Mouse (Mus musculus) ES-Bruce4 (cell line): Measurements from ENCODE around the gene Zfp809. TPM values are rescaled to one million over a fixed set of nuclear protein-coding genes. Genes with fewer than 3 reads are reported as not detected.
A peak's percentile ranks its signal among the peaks of the same experiment; 100 is the strongest.

ENCODE experiments used
- H3K27ac ChIP-seq: 2 replicates; pipeline ENCODE4 v1.5.1; 2012; ENCODE audit warnings: low read length, inconsistent platforms; ENCODE audit not compliant: insufficient read depth
- H3K27me3 ChIP-seq: 2 replicates; pipeline ENCODE4 v1.6.1; 2012; ENCODE audit warnings: mild to moderate bottlenecking, low read length, inconsistent platforms; ENCODE audit not compliant: control insufficient read depth, poor library complexity, insufficient read depth, severe bottlenecking
- H3K36me3 ChIP-seq: 2 replicates; pipeline ENCODE4 v1.6.1; 2012; ENCODE audit warnings: inconsistent platforms, mild to moderate bottlenecking, low read length, moderate library complexity; ENCODE audit not compliant: control insufficient read depth, poor library complexity, insufficient read depth, severe bottlenecking
- H3K4me1 ChIP-seq: one replicate; pipeline ENCODE4 v1.8.1; 2011; ENCODE audit warnings: low read length; ENCODE audit not compliant: control insufficient read depth, insufficient read depth
- H3K4me3 ChIP-seq: 2 replicates; pipeline ENCODE4 v1.5.1; 2011; ENCODE audit warnings: low read depth, mild to moderate bottlenecking, low read length
- H3K9ac ChIP-seq: 2 replicates; pipeline ENCODE4 v1.6.1; 2012; ENCODE audit warnings: low read depth, mild to moderate bottlenecking, inconsistent platforms; ENCODE audit not compliant: poor library complexity, severe bottlenecking
- H3K9me3 ChIP-seq: replicated peaks from 2 replicates; pipeline ENCODE4 v1.6.1; 2012; ENCODE audit warnings: mild to moderate bottlenecking, low read length, inconsistent platforms; ENCODE audit not compliant: control insufficient read depth, poor library complexity, insufficient read depth, severe bottlenecking
- CTCF ChIP-seq: IDR thresholded peaks from one replicate; pipeline ENCODE4 v1.8.1; 2011; ENCODE audit warnings: low read depth, low read length
- EP300 ChIP-seq: IDR thresholded peaks from 2 replicates; pipeline ENCODE4 v1.6.1; 2011; ENCODE audit warnings: low read depth, low read length; ENCODE audit not compliant: insufficient read depth
- POLR2A ChIP-seq: IDR thresholded peaks from one replicate; pipeline ENCODE4 v1.8.1; 2011; ENCODE audit warnings: low read length; ENCODE audit not compliant: insufficient read depth
- polyA plus RNA-seq: library from polyadenylated mRNA; stranded (reverse); fragments of >200 nt; gene quantifications from 2 replicates; pipeline ENCODE4 v1.2.4, GENCODE M21; 2011; ENCODE audit warnings: low read depth; ENCODE audit not compliant: missing spikeins, insufficient read depth, insufficient read length

The Zfp809 gene
- polyA plus RNA-seq, 1 experiment, result 41.6 TPM

DNA sequence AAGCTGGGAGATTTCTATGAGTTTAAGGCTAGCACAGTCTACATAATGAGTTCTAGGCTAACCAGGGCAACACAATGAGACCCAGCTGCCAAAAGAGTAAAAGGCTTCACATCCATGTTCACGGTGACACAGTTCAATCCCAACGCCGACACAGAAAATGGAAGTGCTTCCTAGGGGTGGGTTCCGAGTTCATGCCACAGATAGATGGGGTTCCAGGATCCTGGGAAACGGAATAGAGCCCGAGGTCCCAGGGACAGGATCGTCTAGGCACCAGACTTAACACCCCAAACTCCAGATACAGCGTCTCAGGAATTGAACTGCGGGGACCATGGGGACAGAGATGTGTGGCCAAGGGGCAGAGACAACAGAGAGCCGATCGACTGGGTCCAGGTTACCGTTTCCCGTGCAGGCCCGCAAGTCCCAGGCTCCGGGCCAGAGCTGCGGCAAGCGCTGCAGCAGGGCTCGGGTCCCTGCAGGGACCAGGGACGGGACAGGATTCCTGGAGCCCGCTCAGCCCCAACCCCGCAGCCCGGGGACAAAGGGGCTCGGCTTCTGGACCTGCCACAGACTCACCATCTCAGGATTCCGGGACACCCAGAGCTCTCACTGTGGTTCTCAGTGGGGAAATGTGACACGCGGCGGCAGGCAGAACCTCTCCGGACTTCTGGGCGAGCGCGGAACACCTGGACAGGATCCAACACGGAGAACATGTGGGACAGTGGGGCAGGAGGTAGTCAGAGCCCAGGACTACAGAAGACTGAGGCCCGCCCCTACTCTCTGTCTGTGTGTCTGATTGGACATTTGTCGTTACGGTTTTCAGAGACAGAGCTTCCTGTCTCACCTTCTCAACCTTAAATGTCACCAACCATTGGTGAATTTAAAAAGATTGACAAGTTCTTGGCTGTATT is 33.9 kb downstream of the Zfp809 start, which contains the start of gene Zfp599:
Zfp599 (minus strand) TSS at position 712 of the 908 bp plus-strand sequence.
- H3K9me3 ChIP-seq, result no peaks in the 10 kb centered on the region
- TF ChIP-seq CTCF (no peak), POLR2A (peak; percentile 91)
- H3K4me1 ChIP-seq, result no peaks in the 10 kb centered on the region
- H3K9ac ChIP-seq, result peak within 1 kb of the TSS; percentile 90
- H3K36me3 ChIP-seq, result peaks cover 25% of the 10 kb centered on the region
- H3K4me3 ChIP-seq, result peak within 1 kb of the TSS; percentile 86
- H3K27me3 ChIP-seq, result no peaks in the 10 kb centered on the region
- no peak within 1 kb of the TSS for H3K27ac ChIP-seq

- Histone ChIP-seq H3K9me3 (no peaks in the 10 kb centered on the region), H3K4me3 (peak overlapping the region; percentile 22; the same call in 1 of the 2 replicates), H3K27ac (no peak overlapping the region), H3K36me3 (peaks cover 24% of the 10 kb centered on the region), H3K4me1 (no peaks in the 10 kb centered on the region), H3K27me3 (no peaks in the 10 kb centered on the region), H3K9ac (peak overlapping the region; percentile 90)
- TF ChIP-seq POLR2A (no peak), EP300 (no peak), CTCF (no peak)
Measured at GRCm38 (mm10) chr9:22260092-22260422, 34.5 kb downstream of the Zfp809 start.

- H3K36me3 ChIP-seq, result peaks cover 11% of the 10 kb centered on the region
- no peaks in the 10 kb centered on the region for H3K4me1 ChIP-seq
- H3K9me3 ChIP-seq, result no peaks in the 10 kb centered on the region
- no peak overlapping the region for H3K9ac ChIP-seq
- no peaks in the 10 kb centered on the region for H3K27me3 ChIP-seq
- H3K4me3 ChIP-seq, result no peak overlapping the region
- H3K27ac ChIP-seq, result no peak overlapping the region
- no peak for TF ChIP-seq EP300
- no peak for TF ChIP-seq POLR2A
- TF ChIP-seq CTCF, result no peak
Measured at GRCm38 (mm10) chr9:22261594-22261993, 36.1 kb downstream of the Zfp809 start.

DNA sequence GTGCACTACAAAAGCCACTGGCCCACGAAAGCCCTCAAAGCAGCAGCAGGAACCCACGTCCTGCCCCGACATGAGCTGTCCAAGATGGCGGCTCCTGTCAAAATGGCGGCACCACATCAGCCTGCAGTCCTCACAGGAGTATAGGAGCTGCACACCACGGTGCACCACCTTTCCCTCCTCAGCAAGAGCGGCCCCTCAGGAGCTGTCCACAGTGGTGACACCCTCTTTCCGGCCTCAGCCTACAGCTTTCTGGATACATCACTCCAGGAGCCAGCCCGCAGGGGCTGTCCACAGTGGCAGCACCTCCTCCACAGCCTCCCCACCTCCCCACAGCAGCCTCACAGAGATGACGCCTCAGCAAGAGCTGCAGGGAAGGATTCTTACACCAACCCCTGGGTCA is 37.1 kb downstream of the Zfp809 start:
- Histone ChIP-seq H3K27ac (no peak overlapping the region), H3K36me3 (peaks cover 3% of the 10 kb centered on the region; the same call in 1 of the 2 replicates), H3K4me1 (no peaks in the 10 kb centered on the region), H3K27me3 (no peaks in the 10 kb centered on the region), H3K4me3 (no peak overlapping the region), H3K9me3 (no peaks in the 10 kb centered on the region; the same call in 1 of the 2 replicates), H3K9ac (no peak overlapping the region)
- TF ChIP-seq POLR2A (no peak), EP300 (no peak), CTCF (no peak)

- Histone ChIP-seq H3K36me3 (no peaks in the 10 kb centered on the region), H3K27me3 (no peaks in the 10 kb centered on the region), H3K4me3 (no peak overlapping the region), H3K27ac (no peak overlapping the region), H3K4me1 (no peaks in the 10 kb centered on the region), H3K9ac (no peak overlapping the region), H3K9me3 (no peaks in the 10 kb centered on the region; the same call in 1 of the 2 replicates)
- TF ChIP-seq CTCF, result no peak
- TF ChIP-seq POLR2A, result no peak
- TF ChIP-seq EP300, result no peak
Measured at GRCm38 (mm10) chr9:22268886-22269285, 43.4 kb downstream of the Zfp809 start.

- no peak overlapping the region for H3K9ac ChIP-seq
- H3K36me3 ChIP-seq, result peaks cover 10% of the 10 kb centered on the region
- no peaks in the 10 kb centered on the region for H3K27me3 ChIP-seq
- TF ChIP-seq EP300, result no peak
- H3K4me1 ChIP-seq, result no peaks in the 10 kb centered on the region
- no peak overlapping the region for H3K4me3 ChIP-seq
- no peak overlapping the region for H3K27ac ChIP-seq
- peaks cover 17% of the 10 kb centered on the region for H3K9me3 ChIP-seq
Measured at GRCm38 (mm10) chr9:22278733-22279132, 53.2 kb downstream of the Zfp809 start.

Other genes with a start within 250 kb of the Zfp809 start
- gene Rgl3, start 236.3 kb upstream of the Zfp809 start, polyA plus RNA-seq, result 9.2 and 9.7 TPM in 2 replicates
- 1.6 and 2.8 TPM in 2 replicates for gene Ccdc151, start 223.1 kb upstream of the Zfp809 start, polyA plus RNA-seq
- 108 and 116 TPM in 2 replicates for gene Prkcsh, start 222.9 kb upstream of the Zfp809 start, polyA plus RNA-seq
- 8.3 and 10.6 TPM in 2 replicates for gene Elavl3, start 173.7 kb upstream of the Zfp809 start, polyA plus RNA-seq
- gene Gm49318, start 154.5 kb upstream of the Zfp809 start, polyA plus RNA-seq, result not detected in 2 replicates
- gene Zfp653, start 154.3 kb upstream of the Zfp809 start, polyA plus RNA-seq, result 7.2 and 8.8 TPM in 2 replicates
- gene Ecsit, start 140.3 kb upstream of the Zfp809 start, polyA plus RNA-seq, result 20.9 and 21.9 TPM in 2 replicates
- 7.8 and 10.1 TPM in 2 replicates for gene Cnn1, start 126.5 kb upstream of the Zfp809 start, polyA plus RNA-seq
- 48.4 and 49.8 TPM in 2 replicates for gene Elof1, start 108.5 kb upstream of the Zfp809 start, polyA plus RNA-seq
- gene Acp5, start 90.0 kb upstream of the Zfp809 start, polyA plus RNA-seq, result 6.1 and 7.6 TPM in 2 replicates
- gene Pigyl, start 68.9 kb upstream of the Zfp809 start, polyA plus RNA-seq, result 83.8 and 86.5 TPM in 2 replicates
- gene Zfp872, start 37.6 kb upstream of the Zfp809 start, polyA plus RNA-seq, result 1.2 and 1.4 TPM in 2 replicates
- gene Zfp599, start 34.2 kb downstream of the Zfp809 start, polyA plus RNA-seq, result 10.8 and 11.4 TPM in 2 replicates
- gene Zfp810, start 81.9 kb downstream of the Zfp809 start, polyA plus RNA-seq, result 8.4 and 10.7 TPM in 2 replicates
- gene Anln, start 163.5 kb downstream of the Zfp809 start, polyA plus RNA-seq, result 155 and 169 TPM in 2 replicates
- gene 9530077C05Rik, start 185.8 kb downstream of the Zfp809 start, polyA plus RNA-seq, result 2.7 and 3.8 TPM in 2 replicates
- gene Gm17545, start 228.6 kb downstream of the Zfp809 start, polyA plus RNA-seq, result not detected in 2 replicates
- 41.5 and 42.8 TPM in 2 replicates for gene Rp9, start 244.0 kb downstream of the Zfp809 start, polyA plus RNA-seq